Mouse (Mus musculus) intestine, postnatal 0 days (tissue): ENCODE results near the gene Tshr. TPM values are rescaled to one million over a fixed set of nuclear protein-coding genes. Genes with fewer than 3 reads are reported as not detected.

Experiments
- ATAC-seq: fragments of 200-750 bp; cut with Nextera tagmentation; 2 replicates; pipeline ENCODE4 v1.8.0; 2017; ENCODE audit warnings: mild to moderate bottlenecking, moderate TSS enrichment, moderate library complexity
- H3K27ac ChIP-seq: fragments of 300-500 bp; sonication (generic); 2 replicates; pipeline ENCODE4 v1.5.1; 2014; ENCODE audit warnings: mild to moderate bottlenecking, low read depth, low read length, moderate library complexity
- H3K27me3 ChIP-seq: fragments of 300-500 bp; sonication (generic); replicated peaks from 2 replicates; pipeline ENCODE4 v1.6.1; 2014; ENCODE audit warnings: low read length, mixed read lengths; ENCODE audit not compliant: control insufficient read depth, insufficient read depth
- H3K36me3 ChIP-seq: fragments of 300-500 bp; sonication (generic); 2 replicates; pipeline ENCODE4 v1.6.1; 2014; ENCODE audit warnings: mild to moderate bottlenecking, moderate library complexity; ENCODE audit not compliant: control insufficient read depth, insufficient read depth
- H3K4me1 ChIP-seq: fragments of 300-500 bp; sonication (generic); replicated peaks from 2 replicates; pipeline ENCODE4 v1.6.1; 2014; ENCODE audit warnings: antibody characterized with exemption, low read length, mixed read lengths; ENCODE audit not compliant: control insufficient read depth, insufficient read depth
- H3K4me2 ChIP-seq: fragments of 300-500 bp; sonication (generic); replicated peaks from 2 replicates; pipeline ENCODE4 v1.6.1; 2014; ENCODE audit warnings: low read depth, mild to moderate bottlenecking, moderate library complexity
- H3K4me3 ChIP-seq: fragments of 300-500 bp; sonication (generic); 2 replicates; pipeline ENCODE4 v1.5.1; 2014; ENCODE audit warnings: low read depth, low read length
- H3K9ac ChIP-seq: fragments of 300-500 bp; sonication (generic); 2 replicates; pipeline ENCODE4 v1.6.1; 2014; ENCODE audit warnings: mild to moderate bottlenecking, low read depth, low read length
- H3K9me3 ChIP-seq: fragments of 300-500 bp; sonication (generic); 2 replicates; pipeline ENCODE4 v1.6.1; 2016; ENCODE audit warnings: mixed run types; ENCODE audit not compliant: control insufficient read depth
- CTCF ChIP-seq: sonication (generic); IDR thresholded peaks from 2 replicates; pipeline ENCODE4 v1.5.1; 2016; ENCODE audit warnings: low read depth, mild to moderate bottlenecking, control low read depth, antibody characterized with exemption, moderate library complexity
- WGBS: fragments of 180-500 bp; shearing (Covaris S2); extraction: QIAGEN DNeasy Blood & Tissue Kit; methylation state at CpG from one replicate; pipeline ENCODE4 v1.1.7; 2014; 5-methylcytosine and 5-hydroxymethylcytosine counted together
- polyA plus RNA-seq: library from polyadenylated mRNA; unstranded; fragments of >200 nt; fragmentation: Nextera tagmentation; extraction: Ambion mirVana; gene quantifications from 2 replicates; pipeline ENCODE4 v1.2.1, GENCODE M21; 2015

Tshr gene
- polyA plus RNA-seq, 1 experiment from 2014 or later, result 0.04 TPM

DNA sequence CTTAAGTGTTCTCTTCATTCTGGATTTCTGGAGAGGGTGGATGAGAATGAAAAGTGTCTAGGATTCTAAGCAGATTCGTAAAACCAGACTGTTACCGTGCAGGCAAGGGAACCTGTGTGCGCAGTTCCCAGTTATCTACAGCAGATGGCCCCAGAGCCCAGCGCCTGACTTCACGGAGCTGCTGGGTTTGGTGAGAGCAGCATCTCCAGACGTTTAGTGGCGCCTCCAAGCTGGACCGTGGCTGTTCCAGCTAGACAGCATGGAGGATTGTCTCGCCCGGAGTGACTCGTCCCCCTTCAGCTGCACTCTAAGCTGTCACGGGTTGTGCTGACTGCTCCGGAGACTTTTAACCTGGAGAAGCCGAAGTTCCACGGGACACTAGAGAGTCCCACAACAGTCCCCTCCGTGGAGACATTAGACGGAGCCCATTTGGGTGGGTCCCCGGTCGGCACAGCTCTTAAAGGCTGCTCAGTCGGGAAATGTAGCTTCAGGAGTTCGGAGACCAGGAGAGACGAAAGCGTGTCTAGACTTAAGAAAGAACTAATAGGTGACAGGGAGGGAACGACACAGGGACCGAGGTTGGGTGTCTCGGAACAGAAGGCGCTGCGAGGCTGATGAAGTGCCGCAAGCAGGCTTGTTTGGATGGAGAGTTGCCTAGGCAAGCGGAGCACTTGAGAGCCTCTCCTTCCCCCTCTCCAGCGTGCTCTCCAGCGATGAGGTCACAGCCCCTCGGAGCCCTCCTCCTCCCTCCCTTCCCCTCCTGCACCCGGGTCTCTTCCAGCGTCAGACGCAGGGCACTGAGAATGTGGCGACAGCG, 16.1 kb downstream of the Tshr start:
- no peak overlapping the region for H3K27ac ChIP-seq
- H3K36me3 ChIP-seq, result no peaks in the 10 kb centered on the region
- peak overlapping the region; percentile 17; the same call in 1 of the 2 replicates for H3K9ac ChIP-seq
- H3K27me3 ChIP-seq, result peaks cover 3% of the 10 kb centered on the region; the same call in 1 of the 2 replicates
- H3K4me1 ChIP-seq, result peaks cover 3% of the 10 kb centered on the region; the same call in 1 of the 2 replicates
- TF ChIP-seq CTCF, result peak; percentile 94
- ATAC-seq, result peak; percentile 73
- no peaks in the 10 kb centered on the region for H3K9me3 ChIP-seq
- H3K4me2 ChIP-seq, result peak overlapping the region; percentile 79
- under 1% methylated on average over 37 of the region's 38 CpGs for WGBS
- H3K4me3 ChIP-seq, result peak overlapping the region; percentile 44

DNA sequence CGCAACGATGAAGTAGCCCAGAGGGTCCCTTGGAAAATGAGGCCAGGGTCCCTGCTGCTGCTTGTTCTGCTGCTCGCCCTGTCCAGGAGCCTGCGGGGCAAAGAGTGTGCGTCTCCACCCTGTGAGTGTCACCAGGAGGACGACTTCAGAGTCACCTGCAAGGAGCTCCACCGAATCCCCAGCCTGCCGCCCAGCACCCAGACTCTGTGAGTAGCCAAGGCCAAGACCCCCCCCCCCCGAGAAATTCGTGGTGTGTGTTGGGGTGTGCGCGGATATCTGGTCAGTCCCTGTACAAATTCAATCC, 16.6 kb downstream of the Tshr start:
- Histone ChIP-seq H3K4me1 (peaks cover 3% of the 10 kb centered on the region; the same call in 1 of the 2 replicates), H3K36me3 (no peaks in the 10 kb centered on the region), H3K4me2 (peak overlapping the region; percentile 79), H3K4me3 (peak overlapping the region; percentile 44), H3K9ac (no peak overlapping the region), H3K27me3 (peaks cover 3% of the 10 kb centered on the region; the same call in 1 of the 2 replicates), H3K27ac (no peak overlapping the region), H3K9me3 (no peaks in the 10 kb centered on the region)
- ATAC-seq, result no peak
- WGBS, result 5% methylated on average over 12 of the region's 12 CpGs
- TF ChIP-seq CTCF, result no peak

- no peak for TF ChIP-seq CTCF
- Histone ChIP-seq H3K9ac (no peak overlapping the region), H3K36me3 (no peaks in the 10 kb centered on the region), H3K4me3 (no peak overlapping the region), H3K27me3 (no peaks in the 10 kb centered on the region), H3K4me1 (no peaks in the 10 kb centered on the region), H3K27ac (no peak overlapping the region), H3K4me2 (no peak overlapping the region), H3K9me3 (no peaks in the 10 kb centered on the region)
- ATAC-seq, result no peak
- 91% methylated on average over 4 of the region's 4 CpGs for WGBS
Measured at GRCm38 (mm10) chr12:91410306-91410705, 25.9 kb downstream of the Tshr start.

- Histone ChIP-seq H3K36me3 (no peaks in the 10 kb centered on the region), H3K9ac (no peak overlapping the region), H3K27me3 (no peaks in the 10 kb centered on the region), H3K4me2 (no peak overlapping the region), H3K9me3 (no peaks in the 10 kb centered on the region), H3K4me1 (no peaks in the 10 kb centered on the region), H3K27ac (no peak overlapping the region), H3K4me3 (no peak overlapping the region)
- no peak for ATAC-seq
- no peak for TF ChIP-seq CTCF
- 55% methylated on average over 7 of the region's 7 CpGs for WGBS
Measured at GRCm38 (mm10) chr12:91412461-91413182, 28.3 kb downstream of the Tshr start.

- Histone ChIP-seq H3K4me3 (no peak overlapping the region), H3K9me3 (no peaks in the 10 kb centered on the region), H3K36me3 (no peaks in the 10 kb centered on the region), H3K27ac (no peak overlapping the region), H3K27me3 (no peaks in the 10 kb centered on the region), H3K9ac (no peak overlapping the region), H3K4me1 (no peaks in the 10 kb centered on the region), H3K4me2 (no peak overlapping the region)
- no peak for ATAC-seq
- TF ChIP-seq CTCF, result peak; percentile 46
- 68% methylated on average over 6 of the region's 6 CpGs for WGBS
Measured at GRCm38 (mm10) chr12:91415112-91415511, 30.7 kb downstream of the Tshr start.

DNA sequence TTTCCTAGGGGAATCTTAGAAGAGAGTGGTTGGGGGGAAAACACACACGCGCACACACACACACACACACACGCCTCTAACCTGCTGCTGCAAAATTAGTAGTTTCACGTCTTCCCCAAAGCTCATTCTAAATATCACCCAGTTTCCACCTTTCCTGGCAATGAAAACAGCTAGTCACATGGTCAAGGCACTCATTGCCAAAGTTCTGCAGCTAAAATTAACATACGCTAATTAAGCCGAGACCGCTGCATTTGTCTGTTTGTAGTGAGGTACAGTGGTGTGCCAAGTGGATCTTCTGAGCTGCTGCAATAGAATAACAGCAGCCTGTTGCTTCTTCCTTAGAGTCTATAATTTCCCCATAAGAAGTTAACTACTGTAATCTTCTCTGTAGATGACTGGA, 32.5 kb downstream of the Tshr start:
- Histone ChIP-seq H3K4me1 (no peaks in the 10 kb centered on the region), H3K27me3 (no peaks in the 10 kb centered on the region), H3K27ac (no peak overlapping the region), H3K9ac (no peak overlapping the region), H3K4me3 (no peak overlapping the region), H3K9me3 (no peaks in the 10 kb centered on the region), H3K36me3 (no peaks in the 10 kb centered on the region), H3K4me2 (no peak overlapping the region)
- WGBS, result 92% methylated on average over 7 of the region's 7 CpGs
- ATAC-seq, result no peak
- no peak for TF ChIP-seq CTCF
